Mouse (Mus musculus) forebrain, embryonic 11.5 days (tissue): ENCODE results near the gene Tsc2. TPM values are rescaled to one million over a fixed set of nuclear protein-coding genes. Genes with fewer than 3 reads are reported as not detected.

Source experiments
- ATAC-seq: fragments of 200-750 bp; cut with Nextera tagmentation; replicated peaks from 2 replicates; pipeline ENCODE4 v1.8.0; 2017; ENCODE audit warnings: moderate TSS enrichment; ENCODE audit not compliant: low FRiP score
- DNase-seq: peaks from one replicate; pipeline ENCODE4 v3.0.0-alpha.2; 2017; ENCODE audit warnings: low spot score
- H3K27ac ChIP-seq: fragments of 300-500 bp; sonication (generic); 2 replicates; pipeline ENCODE4 v1.5.1; 2014; ENCODE audit warnings: low read depth, low read length
- H3K27me3 ChIP-seq: fragments of 300-500 bp; sonication (generic); 2 replicates; pipeline ENCODE4 v1.6.1; 2014; ENCODE audit warnings: mild to moderate bottlenecking, low read length, mixed read lengths; ENCODE audit not compliant: control insufficient read depth, insufficient read depth
- H3K36me3 ChIP-seq: fragments of 300-500 bp; sonication (generic); 2 replicates; pipeline ENCODE4 v1.6.1; 2014; ENCODE audit warnings: mild to moderate bottlenecking, low read length, moderate library complexity, mixed read lengths; ENCODE audit not compliant: control insufficient read depth, insufficient read depth
- H3K4me1 ChIP-seq: fragments of 300-500 bp; sonication (generic); replicated peaks from 2 replicates; pipeline ENCODE4 v1.6.1; 2014; ENCODE audit warnings: low read length, mixed read lengths; ENCODE audit not compliant: control insufficient read depth, insufficient read depth
- H3K4me2 ChIP-seq: fragments of 300-500 bp; sonication (generic); 2 replicates; pipeline ENCODE4 v1.6.1; 2014; ENCODE audit warnings: low read depth, mild to moderate bottlenecking, low read length, moderate library complexity, mixed read lengths; ENCODE audit not compliant: severe bottlenecking
- H3K4me3 ChIP-seq: fragments of 300-500 bp; sonication (generic); 2 replicates; pipeline ENCODE4 v1.5.1; 2014; ENCODE audit warnings: low read depth, low read length
- H3K9ac ChIP-seq: fragments of 300-500 bp; sonication (generic); 2 replicates; pipeline ENCODE4 v1.6.1; 2014; ENCODE audit warnings: low read length
- H3K9me3 ChIP-seq: fragments of 300-500 bp; sonication (generic); 2 replicates; pipeline ENCODE4 v1.6.1; 2016; ENCODE audit warnings: low read length, mixed read lengths; ENCODE audit not compliant: control insufficient read depth
- WGBS: fragments of 180-500 bp; shearing (Covaris S2); extraction: QIAGEN DNeasy Blood & Tissue Kit; methylation state at CpG from one replicate; pipeline ENCODE4 v1.1.7; 2014; 5-methylcytosine and 5-hydroxymethylcytosine counted together
- polyA plus RNA-seq: library from polyadenylated mRNA; unstranded; fragments of >200 nt; fragmentation: Nextera tagmentation; extraction: Ambion mirVana; gene quantifications from 2 replicates; pipeline ENCODE4 v1.2.1, GENCODE M21; 2014

Tsc2 gene
- polyA plus RNA-seq, 1 experiment from 2014 or later = 87.4 TPM

- H3K4me3 ChIP-seq = no peak overlapping the region
- peak; percentile 29 for DNase-seq
- no peak overlapping the region for H3K4me2 ChIP-seq
- WGBS = 82% methylated on average over 3 of the region's 3 CpGs
- no peak for ATAC-seq
- H3K9me3 ChIP-seq = no peaks in the 10 kb centered on the region
- H3K27me3 ChIP-seq = no peaks in the 10 kb centered on the region
- no peaks in the 10 kb centered on the region; the same call in 1 of the 2 replicates for H3K36me3 ChIP-seq
- no peak overlapping the region for H3K27ac ChIP-seq
- no peaks in the 10 kb centered on the region for H3K4me1 ChIP-seq
- H3K9ac ChIP-seq = no peak overlapping the region
Measured at GRCm38 (mm10) chr17:24565092-24565491, 67.3 kb downstream of the Tsc2 start.

GRCm38 (mm10) chr17:24564422-24564821, 68.0 kb downstream of the Tsc2 start:
- H3K4me3 ChIP-seq = no peak overlapping the region
- H3K4me1 ChIP-seq = peaks cover under 1% of the 10 kb centered on the region; the same call in 1 of the 2 replicates
- DNase-seq = no peak
- H3K27ac ChIP-seq = no peak overlapping the region
- ATAC-seq = no peak
- H3K9me3 ChIP-seq = no peaks in the 10 kb centered on the region
- no peaks in the 10 kb centered on the region; the same call in 1 of the 2 replicates for H3K36me3 ChIP-seq
- no peaks in the 10 kb centered on the region for H3K27me3 ChIP-seq
- 86% methylated on average over 4 of the region's 4 CpGs for WGBS
- H3K4me2 ChIP-seq = no peak overlapping the region
- no peak overlapping the region for H3K9ac ChIP-seq

GRCm38 (mm10) chr17:24563638-24564037, 68.8 kb downstream of the Tsc2 start:
- Histone ChIP-seq H3K4me1 (peaks cover 8% of the 10 kb centered on the region), H3K9ac (no peak overlapping the region), H3K9me3 (no peaks in the 10 kb centered on the region), H3K27me3 (no peaks in the 10 kb centered on the region), H3K27ac (no peak overlapping the region), H3K36me3 (no peaks in the 10 kb centered on the region; the same call in 1 of the 2 replicates), H3K4me3 (no peak overlapping the region), H3K4me2 (no peak overlapping the region)
- ATAC-seq = no peak
- 88% methylated on average over 5 of the region's 5 CpGs for WGBS
- DNase-seq = peak; percentile 46

- no peak for ATAC-seq
- H3K27ac ChIP-seq = no peak overlapping the region
- WGBS = 90% methylated on average over 2 of the region's 2 CpGs
Measured at GRCm38 (mm10) chr17:24561592-24561991, 70.8 kb downstream of the Tsc2 start.

GRCm38 (mm10) chr17:24560301-24561028, 72.0 kb downstream of the Tsc2 start:
- H3K27me3 ChIP-seq = no peaks in the 10 kb centered on the region
- ATAC-seq = no peak
- no peaks in the 10 kb centered on the region; the same call in 1 of the 2 replicates for H3K36me3 ChIP-seq
- H3K4me2 ChIP-seq = no peak overlapping the region
- no peak overlapping the region for H3K4me3 ChIP-seq
- no peak overlapping the region for H3K9ac ChIP-seq
- no peak overlapping the region for H3K27ac ChIP-seq
- DNase-seq = no peak
- no peaks in the 10 kb centered on the region for H3K9me3 ChIP-seq
- 93% methylated on average over 5 of the region's 5 CpGs for WGBS
- peaks cover 12% of the 10 kb centered on the region for H3K4me1 ChIP-seq

More at GRCm38 (mm10) chr17:24561592-24561991, 70.8 kb downstream of the Tsc2 start:
- Histone ChIP-seq H3K27me3 (no peaks in the 10 kb centered on the region), H3K4me3 (no peak overlapping the region), H3K9me3 (no peaks in the 10 kb centered on the region), H3K9ac (no peak overlapping the region), H3K4me2 (no peak overlapping the region), H3K4me1 (peaks cover 12% of the 10 kb centered on the region), H3K36me3 (no peaks in the 10 kb centered on the region; the same call in 1 of the 2 replicates)
- DNase-seq = no peak

GRCm38 (mm10) chr17:24559146-24559545, 73.3 kb downstream of the Tsc2 start:
- DNase-seq = peak; percentile 57

GRCm38 (mm10) chr17:24558600-24559099, 73.8 kb downstream of the Tsc2 start:
- H3K4me1 ChIP-seq = peaks cover 12% of the 10 kb centered on the region
- H3K9me3 ChIP-seq = no peaks in the 10 kb centered on the region
- no peaks in the 10 kb centered on the region for H3K27me3 ChIP-seq
- ATAC-seq (peak; percentile 64), DNase-seq (peak; percentile 61)
- WGBS = 29% methylated on average over 4 of the region's 4 CpGs
- no peak overlapping the region for H3K9ac ChIP-seq
- no peak overlapping the region for H3K4me3 ChIP-seq
- no peaks in the 10 kb centered on the region for H3K36me3 ChIP-seq
- H3K4me2 ChIP-seq = peak overlapping the region; percentile 29; the same call in 1 of the 2 replicates
- H3K27ac ChIP-seq = peak overlapping the region; percentile 80

More at GRCm38 (mm10) chr17:24559146-24559545, 73.3 kb downstream of the Tsc2 start:
- no peak overlapping the region for H3K4me3 ChIP-seq
- H3K27me3 ChIP-seq = no peaks in the 10 kb centered on the region
- WGBS = 50% methylated on average over 3 of the region's 3 CpGs
- H3K4me1 ChIP-seq = peaks cover 12% of the 10 kb centered on the region
- H3K4me2 ChIP-seq = peak overlapping the region; percentile 29; the same call in 1 of the 2 replicates
- no peak overlapping the region for H3K9ac ChIP-seq
- peak; percentile 42; the same call in 1 of the 2 replicates for ATAC-seq
- no peaks in the 10 kb centered on the region for H3K36me3 ChIP-seq
- H3K9me3 ChIP-seq = no peaks in the 10 kb centered on the region
- peak overlapping the region; percentile 80 for H3K27ac ChIP-seq

- 91% methylated on average over 7 of the region's 7 CpGs for WGBS
- no peak for ATAC-seq
Measured at GRCm38 (mm10) chr17:24557091-24557490, 75.3 kb downstream of the Tsc2 start.

More at GRCm38 (mm10) chr17:24557091-24557490, 75.3 kb downstream of the Tsc2 start:
- Histone ChIP-seq H3K4me3 (no peak overlapping the region), H3K27me3 (no peaks in the 10 kb centered on the region), H3K4me2 (no peak overlapping the region), H3K9me3 (no peaks in the 10 kb centered on the region), H3K36me3 (no peaks in the 10 kb centered on the region), H3K27ac (no peak overlapping the region), H3K9ac (no peak overlapping the region), H3K4me1 (peaks cover 12% of the 10 kb centered on the region)
- DNase-seq = no peak
